Mouse (Mus musculus): ENCODE results near the gene Zic4. TPM values are rescaled to one million over a fixed set of nuclear protein-coding genes. Genes with fewer than 3 reads are reported as not detected.

Gene Zic4
- total RNA-seq, 1 experiment, result not detected

DNA sequence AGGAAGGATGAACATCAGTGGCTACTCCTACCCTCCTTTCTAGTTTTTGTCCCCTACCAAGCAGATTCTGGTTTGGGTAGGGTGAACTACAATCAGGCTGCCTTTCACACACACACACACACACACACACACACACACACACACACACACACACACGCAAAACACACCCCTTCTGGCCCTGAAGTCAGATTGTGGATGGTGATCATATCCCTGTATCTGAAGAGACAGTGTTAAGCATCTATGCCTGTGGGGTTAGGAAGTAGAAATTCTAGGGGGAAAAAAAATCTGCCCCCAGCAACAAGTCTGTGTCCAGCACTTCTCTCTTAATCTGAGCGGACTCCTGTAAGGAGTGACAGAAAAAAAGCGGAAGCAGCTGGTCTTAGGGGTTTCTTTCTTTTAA is 5.9 kb downstream of the Zic4 start:
- no peak for DNase-seq (ENCODE audit: low read depth, low spot score)
- no peak for TF ChIP-seq HCFC1 (IDR thresholded peaks at IDR 0.05; ENCODE audit: borderline replicate concordance, insufficient read depth, low read length)
- no peak for TF ChIP-seq ZNF384 (IDR thresholded peaks at IDR 0.05; ENCODE audit: low read depth, low read length)
- no peak for TF ChIP-seq ZC3H11A (IDR thresholded peaks at IDR 0.05; ENCODE audit: borderline replicate concordance, low read depth, low read length)
- no peak for TF ChIP-seq CHD2 (IDR thresholded peaks at IDR 0.05; ENCODE audit: low read depth, low read length)
- TF ChIP-seq MAFK (IDR thresholded peaks at IDR 0.05; ENCODE audit: insufficient read depth, low read depth, low read length), result no peak
- Histone ChIP-seq H3K27ac (ENCODE audit: insufficient read depth, low read depth, low read length, poor library complexity, severe bottlenecking) (no peak overlapping the region), H3K36me3 (ENCODE audit: control insufficient read depth, insufficient read depth, low read length, poor library complexity, severe bottlenecking) (no peaks in the 10 kb centered on the region), H3K4me3 (ENCODE audit: insufficient read depth in 1 of 2, low read depth in 1 of 2, low read length in 2 of 2, poor library complexity in 1 of 2, severe bottlenecking in 1 of 2) (no peak overlapping the region), H3K9me3 (ENCODE audit: control insufficient read depth, insufficient read depth, low read depth, low read length) (no peaks in the 10 kb centered on the region), H3K9ac (ENCODE audit: insufficient read depth, low read depth, low read length, poor library complexity, severe bottlenecking) (no peak overlapping the region), H3K4me1 (ENCODE audit: control insufficient read depth in 2 of 2, insufficient read depth in 2 of 2, low read length in 2 of 2, poor library complexity in 1 of 2) (peaks cover 0 to 2% of the 10 kb centered on the region in 2 experiments; a peak in 1 of 4 replicates)
- in situ Hi-C loops (cut with MboI; ENCODE audit: low sequenced_read_pairs in 2 of 2, unreplicated experiment in 2 of 2), result loop anchor here (10.0 to 25.0 kb wide), 2 partner anchors 1456 to 1463 kb away; partner anchors contain the start of gene Rasgrf1 (in 2 of the 2)

DNA sequence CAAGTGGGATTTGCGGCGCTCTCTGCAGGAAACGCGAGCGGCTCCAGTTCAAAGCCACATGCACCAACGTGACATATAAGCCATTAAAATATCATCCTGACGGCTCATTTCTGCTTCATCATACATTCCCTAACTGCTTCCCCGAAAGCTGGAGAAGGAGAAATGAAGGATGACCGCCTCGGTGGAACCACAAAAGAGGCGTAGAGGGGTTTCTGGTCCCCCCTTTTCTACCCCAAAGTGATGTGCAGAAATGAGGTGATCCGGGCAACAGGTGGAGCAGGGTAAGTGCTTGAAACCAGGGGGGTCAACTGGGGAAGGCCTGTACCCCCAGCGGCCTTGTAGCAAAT is 6.7 kb downstream of the Zic4 start:
- no peaks in the 10 kb centered on the region for H3K36me3 ChIP-seq (ENCODE audit: control insufficient read depth, insufficient read depth, low read length, poor library complexity, severe bottlenecking)
- in situ Hi-C loops (cut with MboI; ENCODE audit: low sequenced_read_pairs in 2 of 2, unreplicated experiment in 2 of 2), result loop anchor here (10.0 to 25.0 kb wide), 2 partner anchors 1457 to 1464 kb away; partner anchors contain the start of gene Rasgrf1 (in 2 of the 2)
- H3K9ac ChIP-seq (ENCODE audit: insufficient read depth, low read depth, low read length, poor library complexity, severe bottlenecking), result no peak overlapping the region
- H3K4me1 ChIP-seq (ENCODE audit: control insufficient read depth in 2 of 2, insufficient read depth in 2 of 2, low read length in 2 of 2, poor library complexity in 1 of 2), result peaks cover 0 to 2% of the 10 kb centered on the region in 2 experiments; a peak in 1 of 4 replicates
- TF ChIP-seq ZNF384 (IDR thresholded peaks at IDR 0.05; ENCODE audit: low read depth, low read length) (no peak), HCFC1 (IDR thresholded peaks at IDR 0.05; ENCODE audit: borderline replicate concordance, insufficient read depth, low read length) (no peak), ZC3H11A (IDR thresholded peaks at IDR 0.05; ENCODE audit: borderline replicate concordance, low read depth, low read length) (no peak)
- H3K4me3 ChIP-seq (ENCODE audit: insufficient read depth in 1 of 2, low read depth in 1 of 2, low read length in 2 of 2, poor library complexity in 1 of 2, severe bottlenecking in 1 of 2), result no peak overlapping the region
- H3K27ac ChIP-seq (ENCODE audit: insufficient read depth, low read depth, low read length, poor library complexity, severe bottlenecking), result no peak overlapping the region
- DNase-seq (ENCODE audit: low read depth, low spot score), result no peak
- H3K9me3 ChIP-seq (ENCODE audit: control insufficient read depth, insufficient read depth, low read depth, low read length), result no peaks in the 10 kb centered on the region

DNA sequence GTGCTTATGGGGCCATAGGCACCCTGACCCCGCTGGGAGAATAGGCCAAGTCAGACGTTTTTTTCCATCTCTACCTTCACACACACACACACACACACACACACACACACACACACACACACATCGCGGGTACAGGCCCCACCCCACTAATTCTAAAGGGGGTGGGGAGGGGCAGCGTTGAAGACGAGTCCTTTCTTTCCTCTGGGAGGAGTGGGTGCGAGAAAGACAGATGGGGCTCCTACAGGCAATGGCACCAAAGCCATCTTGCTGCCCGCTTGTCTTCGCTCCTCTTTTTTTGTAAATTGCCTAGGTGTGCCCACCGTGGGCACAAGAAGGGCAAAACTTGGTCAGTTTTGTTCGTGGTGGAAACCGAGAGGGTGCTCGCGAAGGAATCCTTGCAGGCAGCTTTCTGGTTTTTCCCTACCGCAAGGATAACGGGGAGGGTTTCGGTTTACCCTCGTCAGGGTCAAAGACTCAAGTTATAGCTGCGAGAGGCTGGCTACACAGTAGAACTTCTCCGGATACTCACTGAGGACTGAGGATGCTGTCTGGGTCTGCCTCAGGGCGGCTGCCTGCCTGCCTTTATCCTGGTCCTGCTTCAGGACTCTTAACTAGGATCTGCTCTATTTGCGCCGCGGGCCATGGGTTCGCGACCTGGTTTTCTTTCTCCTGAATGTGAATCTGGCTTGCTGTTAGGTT is 7.2 kb downstream of the Zic4 start:
- Histone ChIP-seq H3K4me1 (ENCODE audit: control insufficient read depth in 2 of 2, insufficient read depth in 2 of 2, low read length in 2 of 2, poor library complexity in 1 of 2) (peaks cover 0 to under 1% of the 10 kb centered on the region in 2 experiments; a peak in 1 of 4 replicates), H3K27ac (ENCODE audit: insufficient read depth, low read depth, low read length, poor library complexity, severe bottlenecking) (no peak overlapping the region), H3K4me3 (ENCODE audit: insufficient read depth in 1 of 2, low read depth in 1 of 2, low read length in 2 of 2, poor library complexity in 1 of 2, severe bottlenecking in 1 of 2) (no peak overlapping the region), H3K9ac (ENCODE audit: insufficient read depth, low read depth, low read length, poor library complexity, severe bottlenecking) (no peak overlapping the region), H3K9me3 (ENCODE audit: control insufficient read depth, insufficient read depth, low read depth, low read length) (no peaks in the 10 kb centered on the region), H3K36me3 (ENCODE audit: control insufficient read depth, insufficient read depth, low read length, poor library complexity, severe bottlenecking) (no peaks in the 10 kb centered on the region)
- no peak for TF ChIP-seq ZC3H11A (IDR thresholded peaks at IDR 0.05; ENCODE audit: borderline replicate concordance, low read depth, low read length)
- no peak for TF ChIP-seq MAFK (IDR thresholded peaks at IDR 0.05; ENCODE audit: insufficient read depth, low read depth, low read length)
- TF ChIP-seq ZNF384 (IDR thresholded peaks at IDR 0.05; ENCODE audit: low read depth, low read length), result no peak
- no peak for TF ChIP-seq CHD2 (IDR thresholded peaks at IDR 0.05; ENCODE audit: low read depth, low read length)
- no peak for TF ChIP-seq HCFC1 (IDR thresholded peaks at IDR 0.05; ENCODE audit: borderline replicate concordance, insufficient read depth, low read length)
- no peak for DNase-seq (ENCODE audit: low read depth, low spot score)
- in situ Hi-C loops (cut with MboI; ENCODE audit: low sequenced_read_pairs in 2 of 2, unreplicated experiment in 2 of 2), result loop anchor here (10.0 to 25.0 kb wide), 2 partner anchors 1457 to 1465 kb away; partner anchors contain the start of gene Rasgrf1 (in 2 of the 2)

DNA sequence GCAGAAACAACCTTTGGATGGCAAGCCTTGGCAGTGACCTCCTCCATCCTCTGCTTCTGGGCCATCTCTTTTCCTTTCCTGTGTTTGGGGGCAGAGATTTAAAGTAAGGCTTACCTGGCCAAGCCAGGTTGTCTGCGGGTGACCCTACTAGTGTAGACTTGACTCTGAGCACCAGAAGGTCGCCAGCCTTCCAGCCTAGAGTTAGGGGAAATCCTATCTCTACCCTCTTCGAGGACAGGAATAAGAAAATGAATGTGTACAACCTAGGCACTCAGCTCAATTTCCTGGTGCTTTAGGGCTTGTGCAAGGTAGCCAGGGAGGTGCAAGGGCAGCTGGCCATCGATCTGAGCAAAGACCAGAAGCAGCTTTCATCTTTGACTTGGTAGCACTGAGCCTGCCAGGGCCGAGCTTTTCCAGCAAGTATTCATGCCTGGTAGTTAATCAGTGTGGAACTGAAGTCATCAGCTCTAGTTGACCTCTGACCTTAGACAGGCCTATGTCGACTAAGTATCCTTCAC is 8.0 kb downstream of the Zic4 start:
- Histone ChIP-seq H3K9ac (ENCODE audit: insufficient read depth, low read depth, low read length, poor library complexity, severe bottlenecking) (no peak overlapping the region), H3K4me3 (ENCODE audit: insufficient read depth in 1 of 2, low read depth in 1 of 2, low read length in 2 of 2, poor library complexity in 1 of 2, severe bottlenecking in 1 of 2) (no peak overlapping the region), H3K4me1 (ENCODE audit: control insufficient read depth in 2 of 2, insufficient read depth in 2 of 2, low read length in 2 of 2, poor library complexity in 1 of 2) (no peaks in the 10 kb centered on the region), H3K9me3 (ENCODE audit: control insufficient read depth, insufficient read depth, low read depth, low read length) (no peaks in the 10 kb centered on the region), H3K36me3 (ENCODE audit: control insufficient read depth, insufficient read depth, low read length, poor library complexity, severe bottlenecking) (no peaks in the 10 kb centered on the region), H3K27ac (ENCODE audit: insufficient read depth, low read depth, low read length, poor library complexity, severe bottlenecking) (no peak overlapping the region)
- in situ Hi-C loops (cut with MboI; ENCODE audit: low sequenced_read_pairs in 2 of 2, unreplicated experiment in 2 of 2), result loop anchor here in 1 of 2 experiments (25.0 kb wide), 1 partner anchor 1458 kb away; the partner anchor contains the start of gene Rasgrf1
- TF ChIP-seq MAFK (IDR thresholded peaks at IDR 0.05; ENCODE audit: insufficient read depth, low read depth, low read length), result no peak
- no peak for TF ChIP-seq CHD2 (IDR thresholded peaks at IDR 0.05; ENCODE audit: low read depth, low read length)
- TF ChIP-seq HCFC1 (IDR thresholded peaks at IDR 0.05; ENCODE audit: borderline replicate concordance, insufficient read depth, low read length), result no peak
- TF ChIP-seq ZC3H11A (IDR thresholded peaks at IDR 0.05; ENCODE audit: borderline replicate concordance, low read depth, low read length), result no peak
- no peak for TF ChIP-seq ZNF384 (IDR thresholded peaks at IDR 0.05; ENCODE audit: low read depth, low read length)
- DNase-seq (ENCODE audit: low read depth, low spot score), result no peak
